Mouse (Mus musculus): ENCODE data around the gene Nutm1. TPM values are rescaled to one million over a fixed set of nuclear protein-coding genes. Genes with fewer than 3 reads are reported as not detected.

The Nutm1 gene
- polyA plus RNA-seq, 1 experiment: not detected

DNA sequence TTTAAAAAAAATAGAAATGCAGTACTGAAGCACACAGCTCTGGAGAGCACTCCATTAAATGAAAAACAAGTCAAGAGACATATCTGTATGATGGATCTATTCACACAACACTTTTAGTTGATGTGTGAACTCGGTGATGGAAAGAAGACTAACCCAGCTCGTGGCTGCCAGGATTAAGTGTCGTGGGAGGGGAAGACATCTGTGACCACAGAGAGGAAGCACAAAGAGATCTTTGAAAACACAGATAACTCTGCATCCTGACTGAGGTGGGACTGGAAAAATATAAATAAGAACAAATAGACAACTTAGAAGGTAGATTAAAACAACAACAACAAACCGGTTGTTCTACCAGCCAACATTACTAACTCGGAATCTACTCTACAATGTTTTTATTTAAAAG lies 36.5 kb downstream of the Nutm1 start:
- no peak for TF ChIP-seq POLR2A (IDR thresholded peaks at IDR 0.05; ENCODE audit: insufficient read depth, low read depth, low read length)
- no peak for TF ChIP-seq CTCF (IDR thresholded peaks at IDR 0.05; ENCODE audit: insufficient read depth, low read depth, low read length)
- 67% methylated on average over 5 of the region's 5 CpGs for WGBS
- peaks cover 3% of the 10 kb centered on the region for H3K4me1 ChIP-seq (ENCODE audit: control insufficient read depth, insufficient read depth, low read length)
- no peak overlapping the region for H3K4me3 ChIP-seq (ENCODE audit: insufficient read depth, low read depth, low read length)
- H3K27ac ChIP-seq (ENCODE audit: insufficient read depth, low read depth, low read length): no peak overlapping the region

DNA sequence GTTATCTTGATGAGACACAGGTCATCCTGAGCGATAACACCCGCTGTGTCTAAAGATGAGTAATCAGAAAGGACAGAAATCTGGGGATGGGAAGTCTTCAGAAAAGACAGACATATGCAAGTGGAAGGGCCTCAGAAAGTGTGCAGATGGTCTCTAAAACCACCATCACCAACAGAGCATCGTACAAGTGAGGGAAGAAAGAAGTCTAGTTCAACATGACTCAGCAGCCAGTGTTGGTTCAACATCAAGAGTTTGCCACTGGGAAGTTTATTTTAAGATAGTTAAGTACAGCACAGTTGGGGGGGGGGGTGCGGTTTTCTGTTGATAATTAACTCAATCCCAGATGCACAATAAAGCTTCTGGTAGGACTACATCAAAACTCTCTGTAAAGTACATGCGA lies 38.2 kb downstream of the Nutm1 start:
- H3K27ac ChIP-seq (ENCODE audit: insufficient read depth, low read depth, low read length): no peak overlapping the region
- H3K4me1 ChIP-seq (ENCODE audit: control insufficient read depth, insufficient read depth, low read length): peaks cover 3% of the 10 kb centered on the region
- WGBS: 75% methylated on average over 5 of the region's 5 CpGs
- TF ChIP-seq POLR2A (IDR thresholded peaks at IDR 0.05; ENCODE audit: insufficient read depth, low read depth, low read length) (no peak), CTCF (IDR thresholded peaks at IDR 0.05; ENCODE audit: insufficient read depth, low read depth, low read length) (no peak)
- no peak overlapping the region for H3K4me3 ChIP-seq (ENCODE audit: insufficient read depth, low read depth, low read length)

DNA sequence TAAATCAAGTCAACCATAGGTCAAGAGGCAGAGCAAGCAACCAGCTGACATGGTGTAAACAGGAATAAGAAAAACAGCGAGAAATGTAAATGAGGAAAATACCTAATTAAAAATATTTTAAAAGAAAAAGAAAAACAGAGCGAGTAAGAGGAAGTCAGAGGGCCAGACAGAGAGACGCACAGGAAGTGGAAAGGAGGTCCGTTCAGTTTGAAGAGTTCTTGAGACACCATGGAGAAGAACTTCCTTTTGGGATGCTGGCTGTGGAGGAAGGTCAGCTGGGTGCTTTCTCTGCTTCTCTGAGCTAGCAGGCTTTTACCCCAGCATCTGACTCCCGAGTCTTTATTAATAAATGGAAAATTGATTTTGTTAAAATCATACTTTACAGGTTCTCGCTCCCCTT lies 41.5 kb downstream of the Nutm1 start:
- Histone ChIP-seq H3K27ac (ENCODE audit: insufficient read depth, low read depth, low read length) (no peak overlapping the region), H3K4me1 (ENCODE audit: control insufficient read depth, insufficient read depth, low read length) (no peaks in the 10 kb centered on the region), H3K4me3 (ENCODE audit: insufficient read depth, low read depth, low read length) (no peak overlapping the region)
- TF ChIP-seq POLR2A (IDR thresholded peaks at IDR 0.05; ENCODE audit: insufficient read depth, low read depth, low read length): no peak
- TF ChIP-seq CTCF (IDR thresholded peaks at IDR 0.05; ENCODE audit: insufficient read depth, low read depth, low read length): no peak
- 78% methylated on average over 6 of the region's 6 CpGs for WGBS

DNA sequence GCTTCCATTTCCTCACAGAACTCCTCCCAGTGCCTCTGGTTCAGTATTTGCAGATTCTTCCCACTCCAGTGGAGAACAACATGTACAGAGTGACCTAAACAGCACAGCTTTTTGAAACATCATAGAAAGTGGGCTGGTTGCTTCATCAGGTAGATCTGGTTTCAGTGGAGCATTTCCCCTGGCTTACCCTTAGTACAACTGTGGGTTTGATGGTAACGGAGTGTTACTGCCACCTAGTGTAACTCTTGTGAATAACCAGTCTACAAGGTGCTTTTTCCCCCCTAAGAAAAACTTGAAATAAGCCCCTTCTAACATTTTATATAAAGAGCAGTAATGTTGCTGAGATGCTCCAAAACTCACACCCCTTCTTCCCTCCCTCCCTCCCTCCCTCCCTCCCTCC lies 43.1 kb downstream of the Nutm1 start:
- Histone ChIP-seq H3K4me1 (ENCODE audit: control insufficient read depth, insufficient read depth, low read length) (no peaks in the 10 kb centered on the region), H3K4me3 (ENCODE audit: insufficient read depth, low read depth, low read length) (no peak overlapping the region), H3K27ac (ENCODE audit: insufficient read depth, low read depth, low read length) (no peak overlapping the region)
- no peak for TF ChIP-seq CTCF (IDR thresholded peaks at IDR 0.05; ENCODE audit: insufficient read depth, low read depth, low read length)
- TF ChIP-seq POLR2A (IDR thresholded peaks at IDR 0.05; ENCODE audit: insufficient read depth, low read depth, low read length): no peak
- WGBS: 8% methylated on average over 1 of the region's 1 CpGs

DNA sequence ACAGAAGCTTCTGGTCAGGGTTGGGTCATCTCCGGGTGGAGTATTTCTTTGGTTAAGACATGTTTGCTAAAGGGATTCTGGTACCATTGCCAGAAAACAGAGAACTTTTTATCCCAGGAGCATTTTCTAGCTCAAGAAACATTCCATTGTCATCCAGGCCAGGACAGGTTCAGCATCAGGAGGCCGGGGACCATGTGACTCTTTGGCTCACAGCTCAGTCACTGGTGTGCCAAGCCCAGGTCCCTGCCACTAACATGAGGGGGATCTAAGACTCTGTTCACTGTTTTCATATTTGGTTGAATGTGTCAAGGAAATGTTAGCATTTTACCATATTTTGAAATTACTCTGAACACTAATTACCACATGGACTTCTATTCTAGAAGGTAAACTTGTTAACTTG lies 48.4 kb downstream of the Nutm1 start:
- 37% methylated on average over 2 of the region's 2 CpGs for WGBS
- Histone ChIP-seq H3K4me3 (ENCODE audit: insufficient read depth, low read depth, low read length) (no peak overlapping the region), H3K27ac (ENCODE audit: insufficient read depth, low read depth, low read length) (no peak overlapping the region), H3K4me1 (ENCODE audit: control insufficient read depth, insufficient read depth, low read length) (no peaks in the 10 kb centered on the region)
- TF ChIP-seq CTCF (IDR thresholded peaks at IDR 0.05; ENCODE audit: insufficient read depth, low read depth, low read length) (no peak), POLR2A (IDR thresholded peaks at IDR 0.05; ENCODE audit: insufficient read depth, low read depth, low read length) (no peak)

DNA sequence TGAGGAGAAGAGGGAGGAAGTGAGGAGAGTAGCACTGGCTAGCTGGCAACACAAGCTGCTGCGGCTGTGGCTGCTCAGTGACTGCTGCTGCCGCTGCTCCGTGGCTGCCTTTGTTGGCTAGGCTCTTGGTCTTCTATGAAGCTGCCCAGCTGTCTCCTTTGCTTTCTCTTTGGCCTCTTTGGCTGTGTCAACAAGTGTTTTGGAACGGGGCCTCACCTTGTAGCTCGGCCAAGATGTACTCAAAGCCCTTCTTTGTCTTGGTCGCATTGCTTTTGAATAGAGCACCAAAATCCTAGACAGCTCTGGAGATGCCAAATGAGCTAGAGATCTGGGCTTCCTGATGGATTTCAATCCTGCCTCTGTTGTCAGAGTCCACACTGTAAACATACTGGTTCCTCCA lies 48.9 kb downstream of the Nutm1 start:
- TF ChIP-seq POLR2A (IDR thresholded peaks at IDR 0.05; ENCODE audit: insufficient read depth, low read depth, low read length) (no peak), CTCF (IDR thresholded peaks at IDR 0.05; ENCODE audit: insufficient read depth, low read depth, low read length) (no peak)
- Histone ChIP-seq H3K4me3 (ENCODE audit: insufficient read depth, low read depth, low read length) (no peak overlapping the region), H3K4me1 (ENCODE audit: control insufficient read depth, insufficient read depth, low read length) (no peaks in the 10 kb centered on the region), H3K27ac (ENCODE audit: insufficient read depth, low read depth, low read length) (no peak overlapping the region)
- WGBS: 17% methylated on average over 6 of the region's 6 CpGs

DNA sequence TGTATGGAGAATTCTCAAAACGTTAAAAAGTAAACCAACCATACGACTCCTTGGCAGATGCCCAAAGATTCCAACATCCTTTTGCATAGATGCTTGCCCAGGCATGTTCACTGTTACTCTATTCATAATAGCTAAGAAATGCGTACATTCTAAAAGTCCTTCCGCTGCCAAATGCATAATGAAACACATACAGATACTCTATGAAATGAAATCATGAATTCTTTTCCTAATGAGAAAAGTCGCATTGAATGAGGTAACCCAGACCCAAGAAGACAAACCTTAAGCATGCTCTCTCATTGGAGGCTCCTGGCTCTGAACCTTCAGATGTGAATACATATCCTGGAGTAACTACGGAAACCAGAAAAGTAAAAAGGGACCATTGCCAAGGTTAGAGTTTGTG lies 56.0 kb downstream of the Nutm1 start:
- H3K4me1 ChIP-seq (ENCODE audit: control insufficient read depth, insufficient read depth, low read length): no peaks in the 10 kb centered on the region
- 44% methylated on average over 6 of the region's 6 CpGs for WGBS
- TF ChIP-seq POLR2A (IDR thresholded peaks at IDR 0.05; ENCODE audit: insufficient read depth, low read depth, low read length): no peak
- TF ChIP-seq CTCF (IDR thresholded peaks at IDR 0.05; ENCODE audit: insufficient read depth, low read depth, low read length): no peak
- H3K27ac ChIP-seq (ENCODE audit: insufficient read depth, low read depth, low read length): no peak overlapping the region
- no peak overlapping the region for H3K4me3 ChIP-seq (ENCODE audit: insufficient read depth, low read depth, low read length)

Other genes starting within 250 kb of the Nutm1 start
- gene Olfr1310, start 246.6 kb downstream of the Nutm1 start, polyA plus RNA-seq (2012; ENCODE audit: insufficient read depth, insufficient read length, low replicate concordance, missing spikeins): not detected in 2 replicates
- gene Olfr1311, start 234.9 kb downstream of the Nutm1 start, polyA plus RNA-seq (2012; ENCODE audit: insufficient read depth, insufficient read length, low replicate concordance, missing spikeins): not detected in 2 replicates
- not detected in 2 replicates for gene Olfr1312, start 209.1 kb downstream of the Nutm1 start, polyA plus RNA-seq (2012; ENCODE audit: insufficient read depth, insufficient read length, low replicate concordance, missing spikeins)
- not detected in 2 replicates for gene Olfr1313, start 181.4 kb downstream of the Nutm1 start, polyA plus RNA-seq (2012; ENCODE audit: insufficient read depth, insufficient read length, low replicate concordance, missing spikeins)
- gene Olfr1314, start 162.5 kb downstream of the Nutm1 start, polyA plus RNA-seq (2012; ENCODE audit: insufficient read depth, insufficient read length, low replicate concordance, missing spikeins): not detected in 2 replicates
- not detected in 2 replicates for gene Olfr1315-ps1, start 143.9 kb downstream of the Nutm1 start, polyA plus RNA-seq (2012; ENCODE audit: insufficient read depth, insufficient read length, low replicate concordance, missing spikeins)
- not detected in 2 replicates for gene Olfr1316, start 124.3 kb downstream of the Nutm1 start, polyA plus RNA-seq (2012; ENCODE audit: insufficient read depth, insufficient read length, low replicate concordance, missing spikeins)
- not detected in 2 replicates for gene Olfr1317, start 119.0 kb downstream of the Nutm1 start, polyA plus RNA-seq (2012; ENCODE audit: insufficient read depth, insufficient read length, low replicate concordance, missing spikeins)
- not detected in 2 replicates for gene Olfr1318, start 105.1 kb downstream of the Nutm1 start, polyA plus RNA-seq (2012; ENCODE audit: insufficient read depth, insufficient read length, low replicate concordance, missing spikeins)
- gene Lpcat4, start 19.8 kb downstream of the Nutm1 start, polyA plus RNA-seq (2012; ENCODE audit: insufficient read depth, insufficient read length, low replicate concordance, missing spikeins): not detected in 2 replicates
- gene Nop10, start 2.6 kb upstream of the Nutm1 start, polyA plus RNA-seq (2012; ENCODE audit: insufficient read depth, insufficient read length, low replicate concordance, missing spikeins): not detected in 2 replicates
- gene Slc12a6, start 6.5 kb upstream of the Nutm1 start, polyA plus RNA-seq (2012; ENCODE audit: insufficient read depth, insufficient read length, low replicate concordance, missing spikeins): 90.3 and 136 TPM in 2 replicates
- gene Gm21985, start 7.0 kb upstream of the Nutm1 start, polyA plus RNA-seq (2012; ENCODE audit: insufficient read depth, insufficient read length, low replicate concordance, missing spikeins): not detected in 2 replicates
- not detected in 2 replicates for gene Emc4, start 108.7 kb upstream of the Nutm1 start, polyA plus RNA-seq (2012; ENCODE audit: insufficient read depth, insufficient read length, low replicate concordance, missing spikeins)
- gene Katnbl1, start 119.9 kb upstream of the Nutm1 start, polyA plus RNA-seq (2012; ENCODE audit: insufficient read depth, insufficient read length, low replicate concordance, missing spikeins): not detected in 2 replicates
- gene Emc7, start 195.7 kb upstream of the Nutm1 start, polyA plus RNA-seq (2012; ENCODE audit: insufficient read depth, insufficient read length, low replicate concordance, missing spikeins): 52.0 TPM in 1 of 2 replicates, not detected in the other
- not detected in 2 replicates for gene Chrm5, start 221.5 kb upstream of the Nutm1 start, polyA plus RNA-seq (2012; ENCODE audit: insufficient read depth, insufficient read length, low replicate concordance, missing spikeins)
- not detected in 2 replicates for gene Aven, start 233.7 kb upstream of the Nutm1 start, polyA plus RNA-seq (2012; ENCODE audit: insufficient read depth, insufficient read length, low replicate concordance, missing spikeins)

Data from olfactory bulb, adult 2 months (tissue).